Mouse (Mus musculus): Measurements from ENCODE around the gene Chrm2. TPM values are rescaled to one million over a fixed set of nuclear protein-coding genes. Genes with fewer than 3 reads are reported as not detected.

Gene Chrm2
- polyA plus RNA-seq, 1 experiment from 2014 or later, result 5.5 TPM

DNA sequence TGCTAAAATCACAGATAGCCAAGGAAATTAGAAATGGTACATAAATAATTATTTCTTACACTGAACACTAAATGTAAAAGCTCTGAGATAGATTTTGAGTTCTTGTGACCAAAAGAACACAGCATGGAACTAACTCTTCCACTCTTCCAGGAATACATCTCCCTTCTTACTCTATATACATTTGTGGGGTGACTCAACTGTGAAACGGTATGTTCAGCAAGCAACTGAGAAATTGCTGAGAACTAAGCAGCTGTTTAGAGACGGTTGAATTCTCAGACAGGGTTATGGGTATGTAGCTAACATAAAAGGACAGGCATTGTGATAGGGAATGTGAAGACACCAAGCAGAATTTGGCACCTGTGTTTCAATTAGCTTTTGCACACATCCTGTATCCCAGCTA, 51.3 kb downstream of the Chrm2 start:
- Histone ChIP-seq H3K4me2 (no peak overlapping the region), H3K36me3 (no peaks in the 10 kb centered on the region), H3K27me3 (no peaks in the 10 kb centered on the region), H3K4me3 (no peak overlapping the region), H3K9ac (no peak overlapping the region), H3K27ac (replicated peaks) (no peak overlapping the region), H3K4me1 (replicated peaks) (no peaks in the 10 kb centered on the region), H3K9me3 (no peaks in the 10 kb centered on the region)
- 61% methylated on average over 2 of the region's 2 CpGs for WGBS
- no peak for ATAC-seq (ENCODE audit: low read depth)

DNA sequence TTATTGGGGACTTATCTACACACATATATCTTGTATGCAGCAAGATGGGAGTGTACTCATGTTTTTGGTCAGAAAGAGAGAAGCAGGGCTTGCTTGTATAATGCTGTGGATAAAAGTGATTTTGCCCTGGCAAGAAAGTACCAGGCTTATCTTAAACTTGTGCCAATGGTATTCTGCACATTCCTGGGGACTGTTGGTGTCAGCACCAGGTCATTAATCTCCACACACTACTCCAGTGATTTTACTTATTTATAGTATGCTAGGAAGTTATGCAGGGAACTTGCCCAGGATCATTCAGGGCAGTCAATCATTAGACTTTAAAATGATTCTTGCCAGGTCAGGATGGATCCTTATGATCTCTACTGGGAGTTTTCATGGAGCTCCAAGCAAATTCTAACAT, 63.6 kb downstream of the Chrm2 start:
- H3K27me3 ChIP-seq, result no peaks in the 10 kb centered on the region
- H3K4me3 ChIP-seq, result no peak overlapping the region
- H3K36me3 ChIP-seq, result no peaks in the 10 kb centered on the region
- no peaks in the 10 kb centered on the region for H3K4me1 ChIP-seq (replicated peaks)
- H3K27ac ChIP-seq (replicated peaks), result no peak overlapping the region
- ATAC-seq (ENCODE audit: low read depth), result no peak
- no peak overlapping the region for H3K4me2 ChIP-seq
- no peaks in the 10 kb centered on the region for H3K9me3 ChIP-seq
- H3K9ac ChIP-seq, result no peak overlapping the region

DNA sequence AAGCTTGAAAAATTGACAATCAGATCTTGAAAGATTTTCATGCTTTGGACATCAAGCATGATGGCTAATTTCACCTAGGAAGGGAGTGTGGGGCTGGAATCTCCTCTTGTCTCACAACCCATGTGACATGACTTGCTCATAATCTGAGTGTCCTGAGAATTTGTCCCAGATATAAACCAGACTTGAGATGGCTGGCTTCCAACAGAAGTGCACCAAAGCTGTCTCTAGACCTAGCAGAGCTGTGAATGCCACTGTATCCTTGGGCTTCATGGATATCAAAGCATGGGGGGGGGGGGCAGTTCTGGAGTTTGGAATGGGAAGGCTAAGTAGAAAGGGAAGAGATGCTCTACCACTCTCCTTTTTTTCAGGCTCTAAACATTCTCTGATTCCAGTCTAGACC, 67.2 kb downstream of the Chrm2 start:
- no peaks in the 10 kb centered on the region for H3K27me3 ChIP-seq
- H3K27ac ChIP-seq (replicated peaks), result no peak overlapping the region
- no peaks in the 10 kb centered on the region for H3K4me1 ChIP-seq (replicated peaks)
- H3K9ac ChIP-seq, result no peak overlapping the region
- no peak overlapping the region for H3K4me3 ChIP-seq
- H3K4me2 ChIP-seq, result no peak overlapping the region
- no peaks in the 10 kb centered on the region for H3K36me3 ChIP-seq
- no peak for ATAC-seq (ENCODE audit: low read depth)
- H3K9me3 ChIP-seq, result no peaks in the 10 kb centered on the region

DNA sequence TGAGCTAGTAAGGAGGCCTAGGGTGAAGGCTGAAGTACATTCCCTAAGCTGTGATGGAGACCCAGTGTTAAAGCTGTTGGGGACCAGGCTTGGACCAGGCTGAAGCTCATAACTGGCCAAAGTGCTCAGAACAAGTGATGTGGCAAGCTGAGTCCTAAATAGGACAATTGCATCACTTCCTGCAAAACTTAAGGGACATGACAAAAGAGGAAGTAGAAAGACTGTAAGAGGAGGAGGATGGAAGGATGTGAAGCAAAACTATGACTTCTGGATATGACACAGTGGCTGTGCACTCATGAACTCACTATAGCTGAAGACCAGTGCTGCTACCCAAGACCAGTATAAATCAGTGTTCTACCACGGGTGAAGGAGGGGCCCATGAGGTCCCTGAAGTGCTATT, 69.1 kb downstream of the Chrm2 start:
- no peaks in the 10 kb centered on the region for H3K36me3 ChIP-seq
- H3K9ac ChIP-seq, result no peak overlapping the region
- H3K27me3 ChIP-seq, result no peaks in the 10 kb centered on the region
- ATAC-seq (ENCODE audit: low read depth), result no peak
- H3K4me2 ChIP-seq, result no peak overlapping the region
- H3K9me3 ChIP-seq, result no peaks in the 10 kb centered on the region
- H3K4me1 ChIP-seq (replicated peaks), result no peaks in the 10 kb centered on the region
- no peak overlapping the region for H3K27ac ChIP-seq (replicated peaks)
- WGBS, result 85% methylated on average over 1 of the region's 1 CpGs
- no peak overlapping the region for H3K4me3 ChIP-seq

DNA sequence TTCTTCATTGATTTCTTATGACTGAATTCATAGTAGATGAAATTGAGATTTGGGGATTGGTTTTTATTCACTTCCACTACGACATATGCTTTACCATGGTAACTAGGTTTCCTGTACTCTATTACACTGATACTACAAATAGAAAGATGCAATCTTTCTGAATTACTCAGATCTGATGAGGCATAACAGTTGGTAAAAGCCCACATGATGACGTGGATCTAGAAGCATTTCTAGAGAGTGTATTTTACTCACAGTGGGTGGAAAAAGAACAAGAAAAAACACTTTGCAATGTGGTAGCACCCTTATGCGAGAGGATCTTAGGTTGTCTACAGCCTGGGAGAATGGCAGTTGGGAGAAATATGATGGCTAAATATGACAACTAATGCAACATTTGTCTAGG, 76.1 kb downstream of the Chrm2 start:
- Histone ChIP-seq H3K4me2 (no peak overlapping the region), H3K27ac (replicated peaks) (no peak overlapping the region), H3K4me3 (no peak overlapping the region), H3K9me3 (no peaks in the 10 kb centered on the region), H3K36me3 (no peaks in the 10 kb centered on the region), H3K4me1 (replicated peaks) (no peaks in the 10 kb centered on the region), H3K9ac (no peak overlapping the region), H3K27me3 (no peaks in the 10 kb centered on the region)
- no peak for ATAC-seq (ENCODE audit: low read depth)
- whole genome bisulfite sequencing, result 88% methylated on average over 3 of the region's 3 CpGs

DNA sequence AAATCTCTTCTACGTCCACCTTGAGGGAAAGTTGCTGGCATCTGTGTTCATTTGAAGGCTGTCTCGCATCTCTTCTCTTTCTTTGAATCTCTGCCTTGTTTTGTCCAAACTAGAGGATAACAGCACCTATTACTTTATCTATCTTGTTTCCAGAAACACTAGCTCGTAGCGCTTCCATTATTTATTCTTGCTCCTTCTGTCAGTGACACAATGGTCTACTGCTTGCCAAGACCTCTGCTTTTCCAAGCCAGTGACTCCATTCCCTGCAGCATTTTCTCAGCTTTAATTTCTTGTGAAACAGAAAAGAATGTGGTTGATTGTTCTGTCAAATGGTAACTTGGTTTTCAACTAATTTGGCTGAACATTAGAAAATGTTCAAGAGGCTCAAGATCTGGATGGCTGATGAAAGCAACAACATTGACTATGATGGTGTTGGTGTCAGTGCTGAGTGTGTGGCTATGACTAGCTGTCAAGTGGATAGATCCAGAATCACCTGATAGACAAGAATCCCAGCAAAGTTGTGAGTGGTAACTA, 96.3 kb downstream of the Chrm2 start:
- no peaks in the 10 kb centered on the region for H3K4me1 ChIP-seq (replicated peaks)
- no peak overlapping the region for H3K9ac ChIP-seq
- ATAC-seq (ENCODE audit: low read depth), result no peak
- no peak overlapping the region for H3K4me3 ChIP-seq
- no peaks in the 10 kb centered on the region for H3K27me3 ChIP-seq
- no peaks in the 10 kb centered on the region for H3K36me3 ChIP-seq
- no peaks in the 10 kb centered on the region for H3K9me3 ChIP-seq
- H3K27ac ChIP-seq (replicated peaks), result no peak overlapping the region
- no peak overlapping the region for H3K4me2 ChIP-seq
- WGBS, result 58% methylated on average over 4 of the region's 4 CpGs

DNA sequence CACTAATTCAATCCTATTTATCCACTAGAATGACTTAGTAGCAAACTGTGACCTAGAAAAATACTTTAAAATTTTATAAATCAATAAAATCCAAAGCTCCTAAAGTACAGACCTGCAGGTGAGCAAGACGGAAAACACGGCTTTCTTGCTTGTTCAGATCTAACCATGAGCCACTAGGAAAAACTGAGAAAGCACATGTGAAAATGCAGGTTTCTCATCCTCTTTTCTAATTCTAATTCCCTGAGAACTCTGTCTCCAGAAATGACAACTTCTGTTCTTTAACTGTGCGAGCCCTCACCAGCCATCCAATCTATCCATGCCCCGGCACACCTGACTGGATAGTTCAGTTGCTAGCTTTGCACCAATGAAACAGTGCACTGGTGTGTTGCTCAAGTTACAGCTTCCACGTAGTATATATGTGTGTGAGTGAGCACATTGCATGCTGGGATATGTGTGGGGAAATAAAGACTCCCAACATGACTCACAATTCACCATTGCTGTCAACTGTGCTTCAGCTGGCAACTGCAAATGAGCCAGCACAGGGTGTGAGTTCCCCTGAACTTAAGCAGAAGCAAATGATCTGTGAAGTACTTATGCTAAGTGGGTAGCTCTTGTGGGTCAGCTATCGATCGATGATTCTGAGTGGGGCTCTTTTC, 119.3 kb downstream of the Chrm2 start:
- WGBS, result 81% methylated on average over 7 of the region's 7 CpGs
- Histone ChIP-seq H3K4me2 (no peak overlapping the region), H3K4me3 (no peak overlapping the region), H3K9me3 (no peaks in the 10 kb centered on the region), H3K4me1 (replicated peaks) (peaks cover 10% of the 10 kb centered on the region), H3K36me3 (no peaks in the 10 kb centered on the region), H3K27me3 (no peaks in the 10 kb centered on the region), H3K27ac (replicated peaks) (no peak overlapping the region), H3K9ac (no peak overlapping the region)
- no peak for ATAC-seq (ENCODE audit: low read depth)

DNA sequence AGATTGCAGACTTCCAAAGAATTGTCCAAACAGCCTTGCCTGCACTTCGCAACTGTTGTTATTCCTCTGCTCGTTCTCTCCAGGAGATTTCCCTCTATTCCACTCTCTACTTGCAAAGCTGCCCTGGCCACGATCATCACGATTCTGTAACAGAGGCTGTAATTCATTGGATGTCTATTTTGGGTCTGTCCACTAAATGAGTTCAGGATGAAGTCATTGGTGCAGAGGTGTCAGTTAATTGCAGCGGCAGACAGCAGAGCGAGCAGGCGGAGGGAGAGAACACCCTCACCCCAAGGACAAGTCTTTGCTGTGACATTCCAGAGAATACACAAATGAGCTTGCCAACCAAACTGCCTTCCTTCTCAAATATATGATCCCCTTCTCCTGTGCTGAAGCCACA, 120.1 kb downstream of the Chrm2 start:
- Histone ChIP-seq H3K36me3 (no peaks in the 10 kb centered on the region), H3K9me3 (no peaks in the 10 kb centered on the region)

DNA sequence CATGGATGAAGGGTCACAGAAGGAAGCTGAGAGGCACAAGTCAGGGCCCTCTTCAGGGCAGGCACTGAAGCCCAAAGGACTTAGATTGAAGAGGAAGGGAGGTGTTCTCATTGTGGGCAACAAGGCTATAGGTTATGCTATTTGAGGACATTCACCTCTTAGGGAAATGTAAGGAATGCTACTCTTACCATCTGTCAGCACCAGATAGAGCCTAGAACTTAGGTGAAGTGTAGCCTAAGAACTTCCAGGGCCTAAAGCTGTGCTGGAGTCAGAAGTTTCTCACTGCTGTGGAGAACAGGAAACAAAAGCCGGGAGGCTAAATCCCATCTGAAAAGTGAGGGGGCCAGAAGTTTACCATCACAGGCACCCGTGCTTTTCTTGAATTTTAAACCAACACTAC, 120.6 kb downstream of the Chrm2 start:
- no peak overlapping the region; the same call in 1 of the 2 replicates for H3K27ac ChIP-seq (replicated peaks)
- ATAC-seq (ENCODE audit: low read depth), result no peak
- no peak overlapping the region for H3K9ac ChIP-seq
- H3K9me3 ChIP-seq, result no peaks in the 10 kb centered on the region
- 70% methylated on average over 2 of the region's 2 CpGs for WGBS
- H3K36me3 ChIP-seq, result no peaks in the 10 kb centered on the region
- no peak overlapping the region for H3K4me3 ChIP-seq
- H3K4me2 ChIP-seq, result no peak overlapping the region
- H3K27me3 ChIP-seq, result no peaks in the 10 kb centered on the region
- peaks cover 10% of the 10 kb centered on the region for H3K4me1 ChIP-seq (replicated peaks)

More for the DNA sequence above, 120.1 kb downstream of the Chrm2 start:
- Histone ChIP-seq H3K27me3 (no peaks in the 10 kb centered on the region), H3K4me1 (replicated peaks) (peaks cover 10% of the 10 kb centered on the region), H3K9ac (no peak overlapping the region), H3K4me2 (no peak overlapping the region), H3K27ac (replicated peaks) (no peak overlapping the region; the same call in 1 of the 2 replicates), H3K4me3 (no peak overlapping the region)
- ATAC-seq (ENCODE audit: low read depth), result no peak
- WGBS, result 42% methylated on average over 7 of the region's 7 CpGs

DNA sequence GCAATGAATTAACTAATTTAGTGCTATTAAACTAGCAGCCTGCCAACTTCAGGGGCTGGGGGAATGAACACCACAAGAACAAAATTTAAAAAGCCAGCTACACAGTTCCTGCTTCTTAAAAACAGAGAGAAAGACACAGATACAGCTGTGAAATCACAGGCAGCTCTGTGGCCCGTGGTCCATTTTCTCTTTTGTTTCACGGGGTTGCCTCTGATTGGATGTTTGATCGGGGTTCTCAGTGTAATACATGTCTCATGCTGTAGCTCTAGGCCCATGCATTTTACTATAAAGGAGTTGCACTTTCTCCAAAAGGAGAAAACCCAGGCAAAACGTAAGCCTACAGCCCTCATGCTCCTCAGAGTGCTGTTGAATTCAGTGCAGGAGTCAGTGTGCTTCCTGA, 128.6 kb downstream of the Chrm2 start:
- Histone ChIP-seq H3K36me3 (no peaks in the 10 kb centered on the region), H3K4me1 (replicated peaks) (no peaks in the 10 kb centered on the region), H3K27me3 (no peaks in the 10 kb centered on the region), H3K9ac (no peak overlapping the region), H3K27ac (replicated peaks) (no peak overlapping the region), H3K9me3 (no peaks in the 10 kb centered on the region), H3K4me2 (no peak overlapping the region), H3K4me3 (no peak overlapping the region)
- WGBS, result 72% methylated on average over 4 of the region's 4 CpGs
- ATAC-seq (ENCODE audit: low read depth), result no peak

DNA sequence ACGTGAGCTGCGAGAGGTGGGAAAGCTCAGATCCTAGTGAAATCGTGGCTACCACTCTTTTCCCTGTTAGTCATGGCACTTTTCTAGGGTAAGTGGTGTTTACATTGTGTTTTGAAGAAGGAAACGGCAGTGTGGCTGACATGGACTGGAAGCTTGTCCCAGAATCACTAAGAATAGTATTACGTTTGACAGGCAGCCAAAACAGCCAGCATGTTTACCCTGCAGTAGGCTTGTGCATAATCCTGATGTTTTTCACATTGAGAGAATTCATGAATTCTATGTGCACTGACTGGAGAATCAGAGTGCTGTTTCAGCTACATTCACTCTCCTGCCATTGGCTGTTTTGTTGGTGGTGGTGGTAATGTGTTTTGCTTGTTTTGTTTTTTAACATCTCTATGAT, 129.4 kb downstream of the Chrm2 start:
- H3K9me3 ChIP-seq, result no peaks in the 10 kb centered on the region
- ATAC-seq (ENCODE audit: low read depth), result no peak
- no peak overlapping the region for H3K4me3 ChIP-seq
- H3K27me3 ChIP-seq, result no peaks in the 10 kb centered on the region
- no peak overlapping the region for H3K27ac ChIP-seq (replicated peaks)
- no peak overlapping the region for H3K4me2 ChIP-seq
- H3K9ac ChIP-seq, result no peak overlapping the region
- H3K4me1 ChIP-seq (replicated peaks), result no peaks in the 10 kb centered on the region
- WGBS, result 81% methylated on average over 5 of the region's 5 CpGs
- no peaks in the 10 kb centered on the region for H3K36me3 ChIP-seq

DNA sequence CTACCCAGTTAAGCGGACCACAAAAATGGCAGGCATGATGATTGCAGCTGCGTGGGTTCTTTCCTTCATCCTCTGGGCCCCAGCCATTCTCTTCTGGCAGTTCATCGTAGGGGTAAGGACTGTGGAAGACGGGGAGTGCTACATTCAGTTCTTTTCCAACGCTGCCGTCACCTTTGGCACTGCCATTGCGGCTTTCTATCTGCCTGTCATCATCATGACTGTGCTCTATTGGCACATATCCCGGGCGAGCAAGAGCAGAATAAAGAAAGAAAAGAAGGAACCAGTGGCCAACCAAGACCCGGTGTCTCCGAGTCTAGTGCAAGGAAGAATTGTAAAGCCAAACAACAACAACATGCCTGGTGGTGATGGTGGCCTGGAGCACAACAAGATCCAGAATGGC, 135.7 kb downstream of the Chrm2 start:
- Histone ChIP-seq H3K9ac (no peak overlapping the region), H3K4me3 (no peak overlapping the region), H3K27ac (replicated peaks) (no peak overlapping the region), H3K27me3 (no peaks in the 10 kb centered on the region), H3K4me1 (replicated peaks) (no peaks in the 10 kb centered on the region), H3K4me2 (no peak overlapping the region), H3K9me3 (no peaks in the 10 kb centered on the region), H3K36me3 (no peaks in the 10 kb centered on the region)
- WGBS, result 96% methylated on average over 11 of the region's 11 CpGs
- no peak for ATAC-seq (ENCODE audit: low read depth)

DNA sequence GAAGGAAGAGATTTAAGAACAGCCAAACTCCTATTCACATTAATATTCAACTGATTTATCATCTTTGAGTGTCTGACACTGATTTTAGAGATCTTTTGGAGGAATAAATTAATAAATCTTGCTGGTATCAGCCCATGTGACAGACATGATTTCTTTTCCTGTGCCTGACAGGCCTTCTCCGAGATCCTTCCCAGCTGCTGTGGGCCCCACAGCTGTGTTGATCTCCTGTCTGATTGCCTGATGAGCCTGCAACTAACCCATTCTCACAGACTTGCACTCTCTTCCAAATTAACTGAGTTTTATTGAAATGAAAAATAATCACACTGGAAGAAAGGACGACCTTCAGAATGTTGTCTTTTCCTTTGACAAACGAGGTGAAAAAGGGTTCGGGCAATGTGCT, 140.6 kb downstream of the Chrm2 start:
- no peaks in the 10 kb centered on the region for H3K4me1 ChIP-seq (replicated peaks)
- no peaks in the 10 kb centered on the region for H3K36me3 ChIP-seq
- ATAC-seq (ENCODE audit: low read depth), result no peak
- no peak overlapping the region for H3K27ac ChIP-seq (replicated peaks)
- H3K27me3 ChIP-seq, result no peaks in the 10 kb centered on the region
- 79% methylated on average over 4 of the region's 4 CpGs for WGBS
- H3K9me3 ChIP-seq, result no peaks in the 10 kb centered on the region
- H3K4me2 ChIP-seq, result no peak overlapping the region
- no peak overlapping the region for H3K4me3 ChIP-seq
- H3K9ac ChIP-seq, result no peak overlapping the region

All from neural tube, embryonic 13.5 days (tissue).